Mouse (Mus musculus): Measurements from ENCODE around the gene Mtrf1l.

DNA sequence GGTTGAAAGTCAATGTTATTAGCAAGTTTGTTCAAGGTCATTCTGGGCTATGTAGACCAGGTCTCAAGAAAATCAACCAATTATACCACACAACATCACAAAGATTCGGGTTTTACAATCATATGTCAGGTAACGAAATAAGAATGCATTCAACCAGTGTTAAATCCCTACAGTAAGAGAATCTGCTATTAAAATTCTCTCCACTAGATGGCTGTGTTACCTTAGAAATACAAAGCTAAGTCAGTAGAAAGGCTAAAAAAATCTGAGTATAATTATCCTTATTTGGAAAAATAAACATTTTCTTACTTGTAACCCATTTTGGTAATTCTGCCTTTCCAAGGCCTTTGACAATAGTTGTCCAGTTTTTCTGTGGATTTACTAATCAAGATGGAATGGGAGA lies 23.2 kb upstream of the Mtrf1l start:
- TF ChIP-seq CTCF (IDR thresholded peaks at IDR 0.05; ENCODE audit: borderline replicate concordance, extremely low read depth, insufficient read depth, insufficient read length) (no peak), POLR2A (IDR thresholded peaks at IDR 0.05; ENCODE audit: borderline replicate concordance, extremely low read depth, insufficient read depth, insufficient read length, poor library complexity, severe bottlenecking) (no peak)

All from brain, embryonic 14.5 days (tissue).